Mouse (Mus musculus) embryonic facial prominence, embryonic 15.5 days (tissue): ENCODE measurements around the gene Snd1. TPM values are rescaled to one million over a fixed set of nuclear protein-coding genes. Genes with fewer than 3 reads are reported as not detected.

Experiments
- ATAC-seq: fragments of 200-750 bp; cut with Nextera tagmentation; 2 replicates; pipeline ENCODE4 v1.8.0; 2017; ENCODE audit warnings: low read depth, moderate TSS enrichment; ENCODE audit not compliant: insufficient number of reproducible peaks, low FRiP score, low TSS enrichment
- H3K27ac ChIP-seq: fragments of 300-500 bp; sonication (generic); replicated peaks from 2 replicates; pipeline ENCODE4 v1.5.1; 2015; ENCODE audit warnings: mild to moderate bottlenecking, inconsistent platforms
- H3K27me3 ChIP-seq: fragments of 300-500 bp; sonication (generic); 2 replicates; pipeline ENCODE4 v1.6.1; 2015; ENCODE audit warnings: inconsistent platforms
- H3K36me3 ChIP-seq: fragments of 300-500 bp; sonication (generic); 2 replicates; pipeline ENCODE4 v1.6.1; 2015; ENCODE audit warnings: mild to moderate bottlenecking, inconsistent platforms
- H3K4me1 ChIP-seq: fragments of 300-500 bp; sonication (generic); 2 replicates; pipeline ENCODE4 v1.6.1; 2015; ENCODE audit warnings: inconsistent platforms
- H3K4me2 ChIP-seq: fragments of 300-500 bp; sonication (generic); replicated peaks from 2 replicates; pipeline ENCODE4 v1.6.1; 2015; ENCODE audit warnings: mild to moderate bottlenecking, inconsistent platforms
- H3K4me3 ChIP-seq: fragments of 300-500 bp; sonication (generic); replicated peaks from 2 replicates; pipeline ENCODE4 v1.5.1; 2015; ENCODE audit warnings: mild to moderate bottlenecking, inconsistent platforms
- H3K9ac ChIP-seq: fragments of 300-500 bp; sonication (generic); 2 replicates; pipeline ENCODE4 v1.6.1; 2015; ENCODE audit warnings: inconsistent platforms
- H3K9me3 ChIP-seq: fragments of 300-500 bp; sonication (generic); replicated peaks from 2 replicates; pipeline ENCODE4 v1.6.1; 2016; ENCODE audit warnings: inconsistent platforms
- WGBS: fragments of 180-500 bp; shearing (Covaris S2); methylation state at CpG from one replicate; pipeline ENCODE4 v1.1.7; 2015; 5-methylcytosine and 5-hydroxymethylcytosine counted together
- polyA plus RNA-seq: library from polyadenylated mRNA; unstranded; fragments of >200 nt; fragmentation: Nextera tagmentation; extraction: Ambion mirVana; gene quantifications from 2 replicates; pipeline ENCODE4 v1.2.1, GENCODE M21; 2015

The Snd1 gene
- 112 TPM in 2 replicates for polyA plus RNA-seq

- Histone ChIP-seq H3K9me3 (no peaks in the 10 kb centered on the region), H3K4me2 (no peak within 1 kb of the TSS), H3K27me3 (no peaks in the 10 kb centered on the region), H3K27ac (no peak within 1 kb of the TSS), H3K4me3 (no peak within 1 kb of the TSS), H3K9ac (no peak within 1 kb of the TSS), H3K4me1 (peaks cover 4% of the 10 kb centered on the region; the same call in 1 of the 2 replicates), H3K36me3 (no peaks in the 10 kb centered on the region)
- WGBS = 83% methylated on average over 5 of the region's 5 CpGs
- ATAC-seq = no peak
Observed at GRCm38 (mm10) chr6:28474839-28475238, at the start of gene Snd1. Gene Snd1 (plus strand): TSS chr6:28475139.

- Histone ChIP-seq H3K9me3 (no peaks in the 10 kb centered on the region), H3K9ac (no peak within 1 kb of the TSS), H3K4me2 (no peak within 1 kb of the TSS), H3K36me3 (peaks cover 25% of the 10 kb centered on the region), H3K27me3 (no peaks in the 10 kb centered on the region), H3K4me1 (peaks cover 21% of the 10 kb centered on the region), H3K4me3 (no peak within 1 kb of the TSS), H3K27ac (no peak within 1 kb of the TSS)
- no peak for ATAC-seq
- WGBS = 74% methylated on average over 3 of the region's 3 CpGs
Observed at GRCm38 (mm10) chr6:28427096-28427839, 47.7 kb upstream of the Snd1 start, which contains the start of gene Fscn3. Gene Fscn3 (plus strand): TSS chr6:28427789.

- Histone ChIP-seq H3K36me3 (peaks cover 25% of the 10 kb centered on the region), H3K4me3 (no peak within 1 kb of the TSS), H3K9ac (no peak within 1 kb of the TSS), H3K9me3 (no peaks in the 10 kb centered on the region), H3K4me1 (peaks cover 15% of the 10 kb centered on the region), H3K27me3 (no peaks in the 10 kb centered on the region), H3K4me2 (no peak within 1 kb of the TSS), H3K27ac (no peak within 1 kb of the TSS)
- ATAC-seq = no peak
- 81% methylated on average over 3 of the region's 3 CpGs for WGBS
Observed at GRCm38 (mm10) chr6:28428290-28428689, 46.6 kb upstream of the Snd1 start, which contains the start of gene Gcc1. Gene Gcc1 (minus strand): TSS chr6:28428390.

GRCm38 (mm10) chr6:28429870-28430269 is 45.1 kb upstream of the Snd1 start:
- peaks cover 8% of the 10 kb centered on the region for H3K4me1 ChIP-seq
- H3K27ac ChIP-seq = no peak overlapping the region
- H3K4me2 ChIP-seq = no peak overlapping the region
- no peaks in the 10 kb centered on the region for H3K27me3 ChIP-seq
- no peak overlapping the region for H3K4me3 ChIP-seq
- ATAC-seq = no peak
- H3K36me3 ChIP-seq = peaks cover 24% of the 10 kb centered on the region
- WGBS = 87% methylated on average over 11 of the region's 11 CpGs
- H3K9me3 ChIP-seq = no peaks in the 10 kb centered on the region
- H3K9ac ChIP-seq = no peak overlapping the region

- ATAC-seq = no peak
- WGBS = 77% methylated on average over 10 of the region's 10 CpGs
- no peaks in the 10 kb centered on the region for H3K9me3 ChIP-seq
Observed at GRCm38 (mm10) chr6:28430795-28431537, 44.0 kb upstream of the Snd1 start.

GRCm38 (mm10) chr6:28431538-28431855 is 43.4 kb upstream of the Snd1 start:
- peaks cover 8% of the 10 kb centered on the region; the same call in 1 of the 2 replicates for H3K36me3 ChIP-seq
- no peak for ATAC-seq
- no peaks in the 10 kb centered on the region for H3K4me1 ChIP-seq
- 73% methylated on average over 6 of the region's 6 CpGs for WGBS
- no peak overlapping the region for H3K9ac ChIP-seq
- no peaks in the 10 kb centered on the region for H3K9me3 ChIP-seq
- no peak overlapping the region for H3K4me2 ChIP-seq
- H3K27me3 ChIP-seq = no peaks in the 10 kb centered on the region
- no peak overlapping the region for H3K4me3 ChIP-seq
- H3K27ac ChIP-seq = no peak overlapping the region

More at GRCm38 (mm10) chr6:28430795-28431537, 44.0 kb upstream of the Snd1 start:
- Histone ChIP-seq H3K4me2 (no peak overlapping the region), H3K27ac (no peak overlapping the region), H3K27me3 (no peaks in the 10 kb centered on the region), H3K4me3 (no peak overlapping the region), H3K4me1 (peaks cover 3% of the 10 kb centered on the region; the same call in 1 of the 2 replicates), H3K36me3 (peaks cover 13% of the 10 kb centered on the region), H3K9ac (no peak overlapping the region)

GRCm38 (mm10) chr6:28447937-28448336 is 27.0 kb upstream of the Snd1 start:
- Histone ChIP-seq H3K4me3 (no peak overlapping the region), H3K36me3 (no peaks in the 10 kb centered on the region), H3K9me3 (no peaks in the 10 kb centered on the region), H3K27me3 (peaks cover 32% of the 10 kb centered on the region), H3K9ac (no peak overlapping the region), H3K4me1 (0 out of 2 replicates have a peak, but pooled peaks cover 3% of the 10 kb centered on the region), H3K27ac (no peak overlapping the region), H3K4me2 (no peak overlapping the region)
- 82% methylated on average over 7 of the region's 7 CpGs for WGBS
- no peak for ATAC-seq

- H3K9ac ChIP-seq = no peak within 1 kb of the TSS
- H3K4me3 ChIP-seq = no peak within 1 kb of the TSS
- H3K4me2 ChIP-seq = no peak within 1 kb of the TSS
- no peak for ATAC-seq
- no peaks in the 10 kb centered on the region for H3K36me3 ChIP-seq
- peaks cover 35% of the 10 kb centered on the region for H3K27me3 ChIP-seq
- no peaks in the 10 kb centered on the region for H3K9me3 ChIP-seq
- 0 out of 2 replicates have a peak, but pooled peaks cover 3% of the 10 kb centered on the region for H3K4me1 ChIP-seq
- 75% methylated on average over 2 of the region's 2 CpGs for WGBS
- no peak within 1 kb of the TSS for H3K27ac ChIP-seq
Observed at GRCm38 (mm10) chr6:28449253-28449652, 25.7 kb upstream of the Snd1 start, which contains the start of gene Pax4. Gene Pax4 (minus strand): TSS chr6:28449353.

- H3K27ac ChIP-seq = no peak overlapping the region
- H3K27me3 ChIP-seq = peaks cover 35% of the 10 kb centered on the region
- H3K4me2 ChIP-seq = no peak overlapping the region
- H3K36me3 ChIP-seq = no peaks in the 10 kb centered on the region
- ATAC-seq = no peak
- H3K4me1 ChIP-seq = 0 out of 2 replicates have a peak, but pooled peaks cover 3% of the 10 kb centered on the region
- 11% methylated on average over 5 of the region's 5 CpGs for WGBS
- no peak overlapping the region for H3K4me3 ChIP-seq
- no peaks in the 10 kb centered on the region for H3K9me3 ChIP-seq
- no peak overlapping the region for H3K9ac ChIP-seq
Observed at GRCm38 (mm10) chr6:28450481-28450880, 24.5 kb upstream of the Snd1 start.

- WGBS = under 1% methylated on average over 12 of the region's 12 CpGs
- ATAC-seq = no peak
- Histone ChIP-seq H3K9me3 (no peaks in the 10 kb centered on the region), H3K27ac (no peak overlapping the region), H3K36me3 (no peaks in the 10 kb centered on the region), H3K9ac (no peak overlapping the region), H3K27me3 (peaks cover 35% of the 10 kb centered on the region), H3K4me2 (no peak overlapping the region), H3K4me1 (0 out of 2 replicates have a peak, but pooled peaks cover 3% of the 10 kb centered on the region), H3K4me3 (no peak overlapping the region)
Observed at GRCm38 (mm10) chr6:28450977-28451376, 24.0 kb upstream of the Snd1 start.

- no peak overlapping the region for H3K4me3 ChIP-seq
- no peak overlapping the region for H3K9ac ChIP-seq
- H3K4me1 ChIP-seq = no peaks in the 10 kb centered on the region
- H3K36me3 ChIP-seq = no peaks in the 10 kb centered on the region
- no peak overlapping the region for H3K4me2 ChIP-seq
- H3K27me3 ChIP-seq = no peaks in the 10 kb centered on the region
- no peak for ATAC-seq
- no peak overlapping the region for H3K27ac ChIP-seq
- no peaks in the 10 kb centered on the region for H3K9me3 ChIP-seq
Observed at GRCm38 (mm10) chr6:28459221-28459668, 15.7 kb upstream of the Snd1 start.
